Mouse (Mus musculus) CH12.LX (cell line): Measurements from ENCODE around the gene Lix1l. TPM values are rescaled to one million over a fixed set of nuclear protein-coding genes. Genes with fewer than 3 reads are reported as not detected.

Experiments used
- DNase-seq: peaks from one replicate; pipeline ENCODE4 v3.0.0-alpha.2; 2013; ENCODE audit errors: extremely low read depth
- H3K27ac ChIP-seq: 2 replicates; pipeline ENCODE4 v1.5.1; 2012; ENCODE audit warnings: low read depth, mild to moderate bottlenecking, control low read depth, moderate library complexity; ENCODE audit not compliant: insufficient read depth
- H3K27me3 ChIP-seq: replicated peaks from 2 replicates; pipeline ENCODE3; 2012; ENCODE audit warnings: inconsistent platforms
- H3K36me3 ChIP-seq, 2 experiments: replicated peaks in 1 of 2; 2 replicates each; pipeline versions ENCODE3 to v1.6.1; 2012; ENCODE audit warnings: inconsistent platforms in 1 of 2, low read length in 1 of 2, mild to moderate bottlenecking in 1 of 2, mixed read lengths in 1 of 2, moderate library complexity in 1 of 2; ENCODE audit not compliant: control insufficient read depth in 1 of 2, insufficient read depth in 1 of 2
- H3K4me1 ChIP-seq, 2 experiments: 2 replicates each; pipeline ENCODE4 v1.6.1; 2012; ENCODE audit warnings: inconsistent platforms in 1 of 2, moderate library complexity in 1 of 2; ENCODE audit not compliant: insufficient read depth in 2 of 2, control insufficient read depth in 1 of 2
- H3K4me2 ChIP-seq: 2 replicates; pipeline ENCODE4 v1.6.1; 2012; ENCODE audit warnings: low read depth, mild to moderate bottlenecking, control low read depth; ENCODE audit not compliant: poor library complexity, insufficient read depth, severe bottlenecking
- H3K4me3 ChIP-seq, 3 experiments: fragments of 150-350 bp in 1 of 3; sonication (generic) in 1 of 3; replicated peaks in 1 of 3; 2 replicates each; pipeline versions ENCODE3 to v1.5.1; 2011 to 2012; ENCODE audit warnings: low read depth in 2 of 3, low read length in 2 of 3, mild to moderate bottlenecking in 2 of 3, moderate library complexity in 2 of 3, control low read depth in 1 of 3, improper control_type of control experiment in 1 of 3, inconsistent platforms in 1 of 3, mixed read lengths in 1 of 3; ENCODE audit not compliant: poor library complexity in 1 of 3
- H3K79me2 ChIP-seq: replicated peaks from 2 replicates; pipeline ENCODE4 v1.6.1; 2012; ENCODE audit warnings: mild to moderate bottlenecking, moderate library complexity; ENCODE audit not compliant: control insufficient read depth, poor library complexity, insufficient read depth, severe bottlenecking; ENCODE audit errors: extremely low read depth
- H3K9ac ChIP-seq: 2 replicates; pipeline ENCODE4 v1.6.1; 2012; ENCODE audit warnings: low read depth, mild to moderate bottlenecking, control low read depth, moderate library complexity; ENCODE audit not compliant: insufficient read depth
- H3K9me3 ChIP-seq: replicated peaks from 2 replicates; pipeline ENCODE3; 2012; ENCODE audit warnings: low read length, inconsistent platforms, mixed read lengths
- BHLHE40 ChIP-seq: IDR thresholded peaks from 2 replicates; pipeline ENCODE4 v1.6.1; 2011; ENCODE audit warnings: mild to moderate bottlenecking, low read depth, low read length, improper control_type of control experiment
- CHD1 ChIP-seq: IDR thresholded peaks from 2 replicates; pipeline ENCODE4 v1.6.1; 2012; ENCODE audit warnings: low read depth, low read length, improper control_type of control experiment, inconsistent platforms
- CHD2 ChIP-seq: IDR thresholded peaks from 2 replicates; pipeline ENCODE4 v1.6.1; 2011; ENCODE audit warnings: low read length, improper control_type of control experiment
- CTCF ChIP-seq, 2 experiments: IDR thresholded peaks in 1 of 2; conservative IDR thresholded peaks in 1 of 2; 2 replicates each; pipeline ENCODE4 v1.5.1; 2011 to 2012; ENCODE audit warnings: low read depth in 2 of 2, low read length in 2 of 2, improper control_type of control experiment in 1 of 2, inconsistent platforms in 1 of 2, mild to moderate bottlenecking in 1 of 2, moderate library complexity in 1 of 2
- E2F4 ChIP-seq: IDR thresholded peaks from 2 replicates; pipeline ENCODE4 v1.6.1; 2011; ENCODE audit warnings: low read depth, low read length, improper control_type of control experiment; ENCODE audit not compliant: insufficient replicate concordance
- EP300 ChIP-seq: IDR thresholded peaks from 2 replicates; pipeline ENCODE4 v1.6.1; 2011; ENCODE audit warnings: low read length, improper control_type of control experiment
- ETS1 ChIP-seq: conservative IDR thresholded peaks from 2 replicates; pipeline ENCODE4 v1.6.1; 2012; ENCODE audit warnings: low read depth, mild to moderate bottlenecking, inconsistent platforms, low read length, improper control_type of control experiment, moderate library complexity
- GABPA ChIP-seq: IDR thresholded peaks from 2 replicates; pipeline ENCODE4 v1.6.1; 2012; ENCODE audit warnings: low read depth, low read length, improper control_type of control experiment, inconsistent platforms; ENCODE audit not compliant: insufficient replicate concordance
- HCFC1 ChIP-seq: IDR thresholded peaks from 2 replicates; pipeline ENCODE4 v1.6.1; 2012; ENCODE audit warnings: low read depth, mild to moderate bottlenecking, inconsistent platforms, low read length, improper control_type of control experiment
- IRF4 ChIP-seq: IDR thresholded peaks from 2 replicates; pipeline ENCODE4 v1.6.1; 2014; ENCODE audit warnings: low read depth, mild to moderate bottlenecking, inconsistent platforms, low read length, improper control_type of control experiment
- JUN ChIP-seq: IDR thresholded peaks from 2 replicates; pipeline ENCODE4 v1.6.1; 2011; ENCODE audit warnings: low read depth, mild to moderate bottlenecking, low read length, improper control_type of control experiment, moderate library complexity; ENCODE audit not compliant: insufficient read depth
- JUND ChIP-seq: conservative IDR thresholded peaks from 2 replicates; pipeline ENCODE4 v1.6.1; 2011; ENCODE audit warnings: low read depth, low read length, improper control_type of control experiment
- MEF2A ChIP-seq: IDR thresholded peaks from 2 replicates; pipeline ENCODE4 v1.6.1; 2014; ENCODE audit warnings: low read depth, mild to moderate bottlenecking, inconsistent platforms, low read length, improper control_type of control experiment, borderline replicate concordance
- MXI1 ChIP-seq: IDR thresholded peaks from 2 replicates; pipeline ENCODE4 v1.6.1; 2011; ENCODE audit warnings: mild to moderate bottlenecking, low read depth, low read length, improper control_type of control experiment
- MYC ChIP-seq: IDR thresholded peaks from 2 replicates; pipeline ENCODE4 v1.6.1; 2011; ENCODE audit warnings: low read depth, mild to moderate bottlenecking, improper control_type of control experiment, low read length
- NRF1 ChIP-seq: IDR thresholded peaks from 2 replicates; pipeline ENCODE4 v1.6.1; 2014; ENCODE audit warnings: low read depth, mild to moderate bottlenecking, inconsistent platforms, low read length, improper control_type of control experiment, moderate library complexity
- PAX5 ChIP-seq: IDR thresholded peaks from 2 replicates; pipeline ENCODE4 v1.6.1; 2012; ENCODE audit warnings: low read length, inconsistent platforms, mixed read lengths
- POLR2AphosphoS2 ChIP-seq: IDR thresholded peaks from 2 replicates; pipeline ENCODE4 v1.6.1; 2011; ENCODE audit warnings: low read depth, low read length, improper control_type of control experiment
- RAD21 ChIP-seq: IDR thresholded peaks from 2 replicates; pipeline ENCODE4 v1.6.1; 2011; ENCODE audit warnings: low read depth, mild to moderate bottlenecking, low read length, improper control_type of control experiment, moderate library complexity
- RCOR1 ChIP-seq: conservative IDR thresholded peaks from 2 replicates; pipeline ENCODE4 v1.6.1; 2012; ENCODE audit warnings: low read depth, mild to moderate bottlenecking, inconsistent platforms, low read length, improper control_type of control experiment
- SMC3 ChIP-seq: IDR thresholded peaks from 2 replicates; pipeline ENCODE4 v1.6.1; 2011; ENCODE audit warnings: low read depth, low read length, improper control_type of control experiment
- TCF12 ChIP-seq: IDR thresholded peaks from 2 replicates; pipeline ENCODE4 v1.6.1; 2014; ENCODE audit warnings: low read depth, mild to moderate bottlenecking, inconsistent platforms, low read length, improper control_type of control experiment
- UBTF ChIP-seq: IDR thresholded peaks from 2 replicates; pipeline ENCODE4 v1.6.1; 2012; ENCODE audit warnings: low read depth, mild to moderate bottlenecking, inconsistent platforms, low read length, improper control_type of control experiment, moderate library complexity
- USF1 ChIP-seq: IDR thresholded peaks from 2 replicates; pipeline ENCODE4 v1.6.1; 2014; ENCODE audit warnings: low read depth, mild to moderate bottlenecking, inconsistent platforms, low read length, improper control_type of control experiment
- USF2 ChIP-seq: conservative IDR thresholded peaks from 2 replicates; pipeline ENCODE4 v1.6.1; 2011; ENCODE audit warnings: low read depth, low read length, improper control_type of control experiment
- ZC3H11A ChIP-seq: IDR thresholded peaks from 2 replicates; pipeline ENCODE4 v1.6.1; 2012; ENCODE audit warnings: low read depth, mild to moderate bottlenecking, inconsistent platforms, low read length, improper control_type of control experiment
- ZKSCAN1 ChIP-seq: IDR thresholded peaks from 2 replicates; pipeline ENCODE4 v1.6.1; 2012; ENCODE audit warnings: low read depth, inconsistent platforms, low read length, improper control_type of control experiment, borderline replicate concordance
- ZNF384 ChIP-seq: IDR thresholded peaks from 2 replicates; pipeline ENCODE4 v1.6.1; 2012; ENCODE audit warnings: low read depth, low read length, improper control_type of control experiment, inconsistent platforms
- dilution Hi-C: fragments of 300-500 bp; cut with MboI; formaldehyde crosslinking; loops from 2 replicates; pipeline ENCODE4 v1.14.3; 2020; ENCODE audit warnings: low sequenced_read_pairs; ENCODE audit not compliant: extremely low pct_unique_long_range_greater_than_20kb, extremely low pct_ligation_motif_present
- in situ Hi-C: fragments of 300-500 bp; cut with MboI; formaldehyde crosslinking; loops from 3 replicates; pipeline ENCODE4 v1.14.3; 2019; ENCODE audit warnings: low sequenced_read_pairs, low pct_ligation_motif_present, low pct_unique_long_range_greater_than_20kb, mixed read lengths
- polyA plus RNA-seq: library from polyadenylated mRNA; unstranded; fragments of >175 nt; gene quantifications from 2 replicates; pipeline ENCODE4 v1.2.1, GENCODE M21; 2012; ENCODE audit warnings: low read depth; ENCODE audit not compliant: insufficient read length
- total RNA-seq, 2 experiments: library from RNA; depleted of rRNA; stranded (reverse); fragments of 300-350 nt in 1 of 2; fragments of >200 nt in 1 of 2; gene quantifications; 2 replicates each; pipeline ENCODE4 v1.2.3; 2012 to 2014

The Lix1l gene
- total and polyA plus RNA-seq, 3 experiments = 4.0 to 4.6 (median 4.5) TPM

DNA sequence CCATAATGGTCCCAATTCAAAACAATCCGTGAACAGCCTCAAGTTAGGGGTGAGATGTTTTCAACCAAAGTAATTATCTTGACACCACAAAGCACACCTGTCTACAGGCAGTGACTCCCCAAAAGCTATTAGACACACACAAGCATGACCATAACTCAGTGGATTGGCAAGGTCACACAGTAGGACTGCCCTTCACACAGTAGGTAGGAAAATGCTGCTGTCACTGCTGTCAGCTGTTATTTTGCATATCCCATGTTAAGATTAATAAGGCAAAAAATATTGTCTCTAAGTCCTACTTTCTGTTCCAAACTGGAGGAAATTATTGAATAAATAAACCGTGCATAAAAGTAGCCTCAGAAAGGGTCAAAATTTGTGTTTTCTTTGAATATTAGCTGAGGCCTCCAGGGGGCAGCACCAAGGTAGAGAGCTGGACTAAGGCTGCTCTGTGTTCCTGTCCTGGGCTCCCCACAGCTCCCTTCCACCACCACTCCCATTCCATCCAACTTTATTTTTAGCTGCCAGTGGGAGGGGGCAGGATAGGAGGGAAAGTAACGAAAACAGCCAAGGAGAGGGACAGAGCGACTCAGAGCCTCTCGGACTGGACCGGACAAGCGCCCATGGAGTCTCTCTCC lies 44.2 kb downstream of the Lix1l start, which contains the start of gene Itga10:
TSS of gene Itga10 (plus strand) at position 567 of the 632 bp plus-strand sequence.
- in situ Hi-C loops (loop anchor here (5.0 kb wide), 1 partner anchor 103 kb away; no protein-coding TSS in a partner anchor), dilution Hi-C loops (no loop called here)
- TF ChIP-seq ETS1 = no peak
- no peak for TF ChIP-seq JUN
- no peak for TF ChIP-seq UBTF
- TF ChIP-seq MXI1 = no peak
- TF ChIP-seq MEF2A = no peak
- no peak for TF ChIP-seq BHLHE40
- TF ChIP-seq RCOR1 = no peak
- no peak for TF ChIP-seq MYC
- TF ChIP-seq E2F4 = no peak
- TF ChIP-seq JUND = no peak
- no peak for TF ChIP-seq POLR2AphosphoS2
- no peak for TF ChIP-seq ZNF384
- TF ChIP-seq IRF4 = no peak
- TF ChIP-seq ZC3H11A = no peak
- TF ChIP-seq USF2 = no peak
- no peak for TF ChIP-seq HCFC1
- peak; percentile 36 for TF ChIP-seq RAD21
- TF ChIP-seq CHD2 = no peak
- no peak for TF ChIP-seq GABPA
- peak; percentile 99 for TF ChIP-seq ZKSCAN1
- no peak for TF ChIP-seq NRF1
- TF ChIP-seq CHD1 = no peak
- peak; percentile 24 to 73; a peak in 2 of 4 replicates for TF ChIP-seq CTCF (conservative IDR thresholded peaks at IDR 0.05 in 1 of 2, IDR thresholded peaks at IDR 0.05 in 1 of 2; ENCODE audit: low read depth in 2 of 2, low read length in 2 of 2)
- no peak for TF ChIP-seq EP300
- no peak for TF ChIP-seq PAX5
- TF ChIP-seq USF1 = no peak
- TF ChIP-seq SMC3 = peak; percentile 66
- no peak for TF ChIP-seq TCF12
- H3K4me3 ChIP-seq = no peak within 1 kb of the TSS
- H3K4me2 ChIP-seq = no peak within 1 kb of the TSS
- H3K36me3 ChIP-seq = peaks cover 21 to 79% of the 10 kb centered on the region in 2 experiments
- no peaks in the 10 kb centered on the region for H3K9me3 ChIP-seq
- no peak within 1 kb of the TSS for H3K9ac ChIP-seq
- no peak within 1 kb of the TSS for H3K27ac ChIP-seq
- H3K4me1 ChIP-seq = peaks cover 11 to 14% of the 10 kb centered on the region in 2 experiments
- no peaks in the 10 kb centered on the region for H3K79me2 ChIP-seq
- H3K27me3 ChIP-seq = no peaks in the 10 kb centered on the region
- peak; percentile 39 for DNase-seq
